Mouse (Mus musculus) CH12.LX (cell line): ENCODE results near the gene Cdk8. TPM values are rescaled to one million over a fixed set of nuclear protein-coding genes. Genes with fewer than 3 reads are reported as not detected.
A peak's percentile ranks its signal among the peaks of the same experiment; 100 is the strongest.

Source experiments
- DNase-seq: peaks from one replicate; pipeline ENCODE4 v3.0.0-alpha.2; 2013; ENCODE audit errors: extremely low read depth
- H3K27ac ChIP-seq: 2 replicates; pipeline ENCODE4 v1.5.1; 2012; ENCODE audit warnings: low read depth, mild to moderate bottlenecking, control low read depth, moderate library complexity; ENCODE audit not compliant: insufficient read depth
- H3K27me3 ChIP-seq: replicated peaks from 2 replicates; pipeline ENCODE3; 2012; ENCODE audit warnings: inconsistent platforms
- H3K36me3 ChIP-seq, 2 experiments: replicated peaks in 1 of 2; 2 replicates each; pipeline versions ENCODE3 to v1.6.1; 2012; ENCODE audit warnings: inconsistent platforms in 1 of 2, low read length in 1 of 2, mild to moderate bottlenecking in 1 of 2, mixed read lengths in 1 of 2, moderate library complexity in 1 of 2; ENCODE audit not compliant: control insufficient read depth in 1 of 2, insufficient read depth in 1 of 2
- H3K4me1 ChIP-seq, 2 experiments: 2 replicates each; pipeline ENCODE4 v1.6.1; 2012; ENCODE audit warnings: inconsistent platforms in 1 of 2, moderate library complexity in 1 of 2; ENCODE audit not compliant: insufficient read depth in 2 of 2, control insufficient read depth in 1 of 2
- H3K4me2 ChIP-seq: 2 replicates; pipeline ENCODE4 v1.6.1; 2012; ENCODE audit warnings: low read depth, mild to moderate bottlenecking, control low read depth; ENCODE audit not compliant: poor library complexity, insufficient read depth, severe bottlenecking
- H3K4me3 ChIP-seq, 3 experiments: fragments of 150-350 bp in 1 of 3; sonication (generic) in 1 of 3; replicated peaks in 1 of 3; 2 replicates each; pipeline versions ENCODE3 to v1.5.1; 2011 to 2012; ENCODE audit warnings: low read depth in 2 of 3, low read length in 2 of 3, mild to moderate bottlenecking in 2 of 3, moderate library complexity in 2 of 3, control low read depth in 1 of 3, improper control_type of control experiment in 1 of 3, inconsistent platforms in 1 of 3, mixed read lengths in 1 of 3; ENCODE audit not compliant: poor library complexity in 1 of 3
- H3K79me2 ChIP-seq: replicated peaks from 2 replicates; pipeline ENCODE4 v1.6.1; 2012; ENCODE audit warnings: mild to moderate bottlenecking, moderate library complexity; ENCODE audit not compliant: control insufficient read depth, poor library complexity, insufficient read depth, severe bottlenecking; ENCODE audit errors: extremely low read depth
- H3K9ac ChIP-seq: 2 replicates; pipeline ENCODE4 v1.6.1; 2012; ENCODE audit warnings: low read depth, mild to moderate bottlenecking, control low read depth, moderate library complexity; ENCODE audit not compliant: insufficient read depth
- H3K9me3 ChIP-seq: replicated peaks from 2 replicates; pipeline ENCODE3; 2012; ENCODE audit warnings: low read length, inconsistent platforms, mixed read lengths
- CTCF ChIP-seq, 2 experiments: IDR thresholded peaks in 1 of 2; conservative IDR thresholded peaks in 1 of 2; 2 replicates each; pipeline ENCODE4 v1.5.1; 2011 to 2012; ENCODE audit warnings: low read depth in 2 of 2, low read length in 2 of 2, improper control_type of control experiment in 1 of 2, inconsistent platforms in 1 of 2, mild to moderate bottlenecking in 1 of 2, moderate library complexity in 1 of 2
- E2F4 ChIP-seq: IDR thresholded peaks from 2 replicates; pipeline ENCODE4 v1.6.1; 2011; ENCODE audit warnings: low read depth, low read length, improper control_type of control experiment; ENCODE audit not compliant: insufficient replicate concordance
- ETS1 ChIP-seq: conservative IDR thresholded peaks from 2 replicates; pipeline ENCODE4 v1.6.1; 2012; ENCODE audit warnings: low read depth, mild to moderate bottlenecking, inconsistent platforms, low read length, improper control_type of control experiment, moderate library complexity
- JUND ChIP-seq: conservative IDR thresholded peaks from 2 replicates; pipeline ENCODE4 v1.6.1; 2011; ENCODE audit warnings: low read depth, low read length, improper control_type of control experiment
- KAT2A ChIP-seq: IDR thresholded peaks from 2 replicates; pipeline ENCODE4 v1.6.1; 2012; ENCODE audit warnings: low read length, improper control_type of control experiment, inconsistent platforms; ENCODE audit not compliant: insufficient replicate concordance
- MAFK ChIP-seq: IDR thresholded peaks from 2 replicates; pipeline ENCODE4 v1.6.1; 2011; ENCODE audit warnings: low read length, improper control_type of control experiment; ENCODE audit not compliant: insufficient replicate concordance
- PAX5 ChIP-seq: IDR thresholded peaks from 2 replicates; pipeline ENCODE4 v1.6.1; 2012; ENCODE audit warnings: low read length, inconsistent platforms, mixed read lengths
- POLR2A ChIP-seq: IDR thresholded peaks from 2 replicates; pipeline ENCODE4 v1.6.1; 2011; ENCODE audit warnings: low read depth, mild to moderate bottlenecking, improper control_type of control experiment, low read length
- POLR2AphosphoS2 ChIP-seq: IDR thresholded peaks from 2 replicates; pipeline ENCODE4 v1.6.1; 2011; ENCODE audit warnings: low read depth, low read length, improper control_type of control experiment
- TBP ChIP-seq: conservative IDR thresholded peaks from 2 replicates; pipeline ENCODE4 v1.6.1; 2011; ENCODE audit warnings: low read depth, low read length, improper control_type of control experiment
- UBTF ChIP-seq: IDR thresholded peaks from 2 replicates; pipeline ENCODE4 v1.6.1; 2012; ENCODE audit warnings: low read depth, mild to moderate bottlenecking, inconsistent platforms, low read length, improper control_type of control experiment, moderate library complexity
- ZC3H11A ChIP-seq: IDR thresholded peaks from 2 replicates; pipeline ENCODE4 v1.6.1; 2012; ENCODE audit warnings: low read depth, mild to moderate bottlenecking, inconsistent platforms, low read length, improper control_type of control experiment
- ZNF384 ChIP-seq: IDR thresholded peaks from 2 replicates; pipeline ENCODE4 v1.6.1; 2012; ENCODE audit warnings: low read depth, low read length, improper control_type of control experiment, inconsistent platforms
- dilution Hi-C: fragments of 300-500 bp; cut with MboI; formaldehyde crosslinking; loops from 2 replicates; pipeline ENCODE4 v1.14.3; 2020; ENCODE audit warnings: low sequenced_read_pairs; ENCODE audit not compliant: extremely low pct_unique_long_range_greater_than_20kb, extremely low pct_ligation_motif_present
- in situ Hi-C: fragments of 300-500 bp; cut with MboI; formaldehyde crosslinking; loops from 3 replicates; pipeline ENCODE4 v1.14.3; 2019; ENCODE audit warnings: low sequenced_read_pairs, low pct_ligation_motif_present, low pct_unique_long_range_greater_than_20kb, mixed read lengths
- polyA plus RNA-seq: library from polyadenylated mRNA; unstranded; fragments of >175 nt; gene quantifications from 2 replicates; pipeline ENCODE4 v1.2.1, GENCODE M21; 2012; ENCODE audit warnings: low read depth; ENCODE audit not compliant: insufficient read length
- total RNA-seq, 2 experiments: library from RNA; depleted of rRNA; stranded (reverse); fragments of 300-350 nt in 1 of 2; fragments of >200 nt in 1 of 2; gene quantifications; 2 replicates each; pipeline ENCODE4 v1.2.3; 2012 to 2014

The Cdk8 gene
- total and polyA plus RNA-seq, 3 experiments, result 52.6 to 99.1 (median 69.9) TPM

DNA sequence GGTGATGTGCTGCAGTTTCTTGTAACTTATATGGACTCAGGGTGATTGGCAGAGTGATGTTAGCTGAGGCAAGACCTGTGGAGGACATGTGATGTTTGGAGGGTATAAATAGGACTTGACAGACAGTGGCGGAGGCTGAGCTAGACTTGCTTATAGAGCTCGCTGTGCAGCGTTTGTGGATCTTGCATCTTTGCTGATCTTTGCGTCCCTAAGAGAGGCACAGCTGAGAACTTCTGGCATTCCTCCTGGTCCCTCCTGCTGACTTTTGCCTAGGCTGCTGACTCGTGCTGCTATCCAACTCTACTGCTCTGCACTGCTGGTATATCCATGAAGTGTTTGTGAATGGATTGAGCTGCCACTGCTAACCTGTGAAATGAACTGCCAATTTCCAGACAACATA is 22.6 kb downstream of the Cdk8 start:
- TF ChIP-seq KAT2A, result no peak
- TF ChIP-seq UBTF, result no peak
- no peak for TF ChIP-seq JUND
- no peak for TF ChIP-seq POLR2A
- TF ChIP-seq MAFK, result no peak
- in situ Hi-C loops, result no loop called here
- no peaks in the 10 kb centered on the region for H3K27me3 ChIP-seq
- H3K9ac ChIP-seq, result no peak overlapping the region
- peaks cover 4 to 61% of the 10 kb centered on the region in 2 experiments for H3K36me3 ChIP-seq
- dilution Hi-C loops, result no loop called here
- no peaks in the 10 kb centered on the region for H3K9me3 ChIP-seq
- no peak overlapping the region for H3K4me2 ChIP-seq
- no peaks in the 10 kb centered on the region for H3K4me1 ChIP-seq
- no peak overlapping the region for H3K27ac ChIP-seq
- H3K79me2 ChIP-seq, result peaks cover 5% of the 10 kb centered on the region; the same call in 1 of the 2 replicates
- H3K4me3 ChIP-seq, result no peak overlapping the region
- DNase-seq, result no peak

DNA sequence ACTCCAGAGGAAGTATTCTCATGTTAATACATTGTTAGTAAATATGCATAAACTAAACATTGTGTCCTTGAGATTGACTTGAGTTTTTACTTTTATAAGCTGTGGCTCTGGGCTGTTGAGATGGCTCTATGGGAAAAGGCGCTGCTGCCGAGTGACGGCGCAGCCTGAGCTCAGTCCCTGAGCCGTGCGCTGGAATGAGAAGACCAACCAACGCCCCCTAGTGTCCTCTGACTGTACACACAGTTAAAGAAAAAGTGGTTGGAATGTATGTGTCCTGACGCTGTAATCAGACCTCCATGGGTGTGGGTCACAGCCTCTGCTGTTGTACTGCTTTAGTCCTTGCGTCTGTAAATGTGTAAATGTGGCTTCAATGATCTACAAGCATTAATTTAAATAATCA is 29.0 kb downstream of the Cdk8 start:
- H3K27me3 ChIP-seq, result no peaks in the 10 kb centered on the region
- no peak overlapping the region for H3K9ac ChIP-seq
- H3K4me2 ChIP-seq, result no peak overlapping the region
- H3K9me3 ChIP-seq, result peaks cover 4% of the 10 kb centered on the region
- H3K4me3 ChIP-seq, result no peak overlapping the region
- peak; percentile 41 for DNase-seq
- in situ Hi-C loops (no loop called here), dilution Hi-C loops (no loop called here)
- no peaks in the 10 kb centered on the region for H3K4me1 ChIP-seq
- 0 out of 2 replicates have a peak, but pooled peaks cover under 1% of the 10 kb centered on the region for H3K79me2 ChIP-seq
- H3K27ac ChIP-seq, result no peak overlapping the region
- peaks cover 5 to 42% of the 10 kb centered on the region in 2 experiments for H3K36me3 ChIP-seq
- no peak for TF ChIP-seq ZC3H11A
- no peak for TF ChIP-seq POLR2AphosphoS2
- no peak for TF ChIP-seq PAX5
- TF ChIP-seq MAFK, result no peak
- TF ChIP-seq CTCF (conservative IDR thresholded peaks at IDR 0.05 in 1 of 2, IDR thresholded peaks at IDR 0.05 in 1 of 2; ENCODE audit: low read depth in 2 of 2, low read length in 2 of 2), result peak in 1 of 2 experiments; percentile 42; a peak in 3 of 4 replicates

DNA sequence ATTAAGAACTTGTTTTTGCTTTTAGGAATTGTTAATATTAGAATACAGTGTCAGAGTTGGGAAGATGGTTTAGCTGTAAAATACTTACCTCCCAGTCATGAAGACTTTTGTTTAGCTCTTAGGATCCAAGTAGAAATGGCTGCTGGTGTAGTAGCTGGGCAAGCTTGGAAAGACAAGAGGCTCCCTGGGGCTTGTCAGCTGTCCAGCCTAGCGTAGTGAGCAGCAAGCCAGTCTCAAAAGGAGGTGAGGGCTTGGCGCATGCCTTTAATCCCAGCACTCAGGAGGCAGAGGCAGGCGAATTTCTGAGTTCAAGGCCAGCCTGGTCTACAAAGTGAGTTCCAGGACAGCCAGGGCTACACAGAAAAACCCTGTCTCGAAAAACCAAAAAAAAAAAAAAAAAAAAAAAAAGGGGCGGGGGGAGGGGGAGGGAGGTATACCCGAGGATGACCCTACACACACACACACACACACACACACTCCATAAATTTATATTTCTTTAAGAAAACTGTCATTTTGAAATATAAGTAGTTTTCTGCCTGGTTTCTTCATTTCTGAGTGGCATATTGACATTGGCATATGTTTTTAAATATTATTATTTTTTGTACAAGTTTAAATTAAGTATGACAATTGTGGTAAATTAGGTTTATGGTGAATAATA is 35.0 kb downstream of the Cdk8 start:
- Histone ChIP-seq H3K4me1 (peaks cover 0 to 9% of the 10 kb centered on the region in 2 experiments; a peak in 1 of 4 replicates), H3K27ac (no peak overlapping the region), H3K4me2 (no peak overlapping the region), H3K4me3 (no peak overlapping the region), H3K79me2 (no peaks in the 10 kb centered on the region; the same call in 1 of the 2 replicates), H3K36me3 (peaks cover 12 to 42% of the 10 kb centered on the region in 2 experiments), H3K9me3 (peaks cover under 1% of the 10 kb centered on the region), H3K27me3 (no peaks in the 10 kb centered on the region), H3K9ac (no peak overlapping the region)
- no peak for TF ChIP-seq ETS1
- no peak for TF ChIP-seq TBP
- TF ChIP-seq E2F4, result no peak
- no peak for TF ChIP-seq ZC3H11A
- no peak for TF ChIP-seq POLR2A
- no peak for TF ChIP-seq KAT2A
- TF ChIP-seq ZNF384, result peak; percentile 25; the same call in 1 of the 2 replicates
- in situ Hi-C loops, result no loop called here
- dilution Hi-C loops, result no loop called here
- DNase-seq, result no peak
